Mouse (Mus musculus) 416B (cell line): ENCODE data around the gene Slc25a40.

Experiments
- DNase-seq: peaks from one replicate; pipeline ENCODE4 v3.0.0; 2011; ENCODE audit warnings: low read depth

Slc25a40 gene

GRCm38 (mm10) chr5:8489471-8490110 lies 66.9 kb downstream of the Slc25a40 start:
- DNase-seq: peak; percentile 67

GRCm38 (mm10) chr5:8491778-8492177 lies 69.1 kb downstream of the Slc25a40 start:
- no peak for DNase-seq
